Mouse (Mus musculus) yolk sac, embryonic 10.5 days (tissue): ENCODE data around the gene Rfng.
"Not testable (repeated sequence)": the region's sequence is repeated elsewhere in the genome, so short reads cannot be mapped to it uniquely, and the experiment has no call there.

Source experiments
- DNase-seq: peaks from one replicate; pipeline ENCODE4 v3.0.0-alpha.2; 2017; ENCODE audit warnings: low spot score

The Rfng gene

GRCm38 (mm10) chr11:120784064-120784791, at the start of gene Rfng, which contains the start of gene Gps1:
TSS of gene Rfng (minus strand) at chr11:120784207.
TSS of gene Gps1 (plus strand) at chr11:120784272.
- peak; percentile 89 for DNase-seq

DNA sequence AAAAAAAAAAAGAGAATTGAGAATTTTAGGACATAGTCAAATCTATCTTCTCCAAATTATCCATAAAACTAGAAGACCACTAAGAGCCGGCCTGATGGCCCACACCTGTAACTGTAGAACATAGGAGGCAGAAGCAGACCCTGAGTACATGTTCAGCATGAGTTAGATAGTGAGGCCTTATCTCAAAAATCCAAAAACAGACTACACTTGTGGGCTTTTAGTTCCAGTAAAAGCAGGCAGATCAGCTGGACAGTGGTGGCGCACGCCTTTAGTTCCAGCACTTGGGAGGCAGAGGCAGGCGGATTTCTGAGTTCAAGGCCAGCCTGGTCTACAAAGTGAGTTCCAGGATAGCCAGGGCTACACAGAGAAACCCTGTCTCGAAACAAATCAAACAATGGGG, 49.0 kb upstream of the Rfng start:
- not testable (repeated sequence) for DNase-seq

GRCm38 (mm10) chr11:120831659-120832440, 47.8 kb upstream of the Rfng start:
- DNase-seq: no peak

GRCm38 (mm10) chr11:120830686-120831085, 46.7 kb upstream of the Rfng start:
- DNase-seq: no peak

DNA sequence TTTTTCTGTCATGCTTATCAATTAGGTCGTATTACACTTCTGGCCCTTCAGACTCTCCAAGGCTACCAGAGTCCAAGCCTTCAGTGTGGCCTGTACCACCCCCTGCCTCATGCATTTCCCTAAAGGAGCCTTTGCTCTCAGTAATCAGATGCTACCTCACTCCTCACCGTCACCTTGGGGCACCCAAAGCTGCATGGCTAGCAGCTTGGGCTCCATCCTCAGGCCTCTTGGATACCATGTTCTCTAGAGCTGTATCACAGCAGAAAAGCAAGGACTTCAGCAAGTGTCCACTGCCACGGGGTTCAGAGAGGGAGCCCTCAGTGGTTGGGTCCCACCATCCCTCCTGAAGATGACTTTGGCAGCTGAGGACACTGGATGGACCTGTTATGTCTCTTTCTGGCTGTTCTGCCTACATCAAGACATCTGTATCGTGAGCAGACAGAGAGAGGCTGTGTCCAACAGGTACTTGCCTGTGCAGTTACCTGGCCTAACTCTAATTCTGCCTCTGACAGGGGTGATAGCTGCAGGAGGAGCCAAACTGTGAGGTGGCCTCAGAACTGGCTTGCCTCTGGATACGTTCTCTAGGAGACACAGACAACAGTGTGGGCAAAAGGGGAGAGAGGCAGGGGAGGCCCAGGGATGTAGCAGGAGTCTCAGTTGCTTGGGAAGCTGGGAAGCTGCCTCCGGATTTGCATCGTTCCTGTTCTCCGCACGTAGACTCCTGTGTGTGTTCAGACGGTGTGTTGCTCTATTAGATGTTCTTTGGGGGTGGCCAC, 45.9 kb upstream of the Rfng start:
- DNase-seq: no peak

DNA sequence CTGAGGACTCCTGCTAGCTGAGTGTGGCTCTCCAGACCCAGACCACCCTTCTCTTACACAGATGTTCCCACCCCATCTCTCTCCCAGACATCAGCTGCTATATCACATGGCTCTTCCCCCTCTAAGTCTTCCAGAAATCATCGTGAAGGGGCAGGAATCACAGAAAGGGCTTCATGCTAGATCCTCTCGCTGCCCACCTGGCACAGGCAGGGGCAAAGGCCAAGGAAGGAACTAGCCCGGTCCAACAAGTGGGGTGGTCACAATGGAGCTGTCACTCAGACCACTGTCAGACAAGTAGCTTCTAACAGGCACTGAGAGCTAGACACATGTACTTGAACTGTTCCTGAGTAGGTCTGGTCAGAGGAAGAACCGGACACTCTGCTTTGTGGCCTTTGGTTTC, 44.4 kb upstream of the Rfng start:
- DNase-seq: no peak

GRCm38 (mm10) chr11:120826016-120826953, 42.3 kb upstream of the Rfng start:
- DNase-seq: no peak

GRCm38 (mm10) chr11:120825289-120825863, 41.4 kb upstream of the Rfng start:
- DNase-seq: no peak

DNA sequence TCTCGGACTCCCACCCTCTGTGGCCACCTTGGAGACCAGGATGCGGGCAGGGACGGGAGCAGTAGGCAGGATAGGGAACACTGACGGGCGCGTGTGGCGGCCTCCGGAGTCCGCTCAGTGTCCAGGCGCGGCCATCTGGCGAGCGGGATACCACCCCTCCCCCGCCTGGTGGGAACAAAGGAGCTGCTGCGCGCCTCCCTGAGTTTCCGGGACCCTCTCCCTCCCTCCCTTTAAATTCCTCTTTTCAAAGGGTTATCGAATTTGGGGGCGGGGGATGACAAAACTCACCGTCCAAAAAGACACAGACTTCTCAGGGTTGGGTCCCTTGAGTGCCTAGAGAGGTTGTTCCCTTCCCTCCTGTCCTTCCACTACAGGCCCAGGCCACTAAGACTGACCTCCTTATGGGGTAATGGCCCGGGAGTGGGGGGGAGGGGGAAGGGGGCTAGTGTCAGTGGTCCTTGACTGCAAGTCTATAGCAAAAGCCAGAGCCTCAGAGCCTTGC, 40.8 kb upstream of the Rfng start:
- no peak for DNase-seq

DNA sequence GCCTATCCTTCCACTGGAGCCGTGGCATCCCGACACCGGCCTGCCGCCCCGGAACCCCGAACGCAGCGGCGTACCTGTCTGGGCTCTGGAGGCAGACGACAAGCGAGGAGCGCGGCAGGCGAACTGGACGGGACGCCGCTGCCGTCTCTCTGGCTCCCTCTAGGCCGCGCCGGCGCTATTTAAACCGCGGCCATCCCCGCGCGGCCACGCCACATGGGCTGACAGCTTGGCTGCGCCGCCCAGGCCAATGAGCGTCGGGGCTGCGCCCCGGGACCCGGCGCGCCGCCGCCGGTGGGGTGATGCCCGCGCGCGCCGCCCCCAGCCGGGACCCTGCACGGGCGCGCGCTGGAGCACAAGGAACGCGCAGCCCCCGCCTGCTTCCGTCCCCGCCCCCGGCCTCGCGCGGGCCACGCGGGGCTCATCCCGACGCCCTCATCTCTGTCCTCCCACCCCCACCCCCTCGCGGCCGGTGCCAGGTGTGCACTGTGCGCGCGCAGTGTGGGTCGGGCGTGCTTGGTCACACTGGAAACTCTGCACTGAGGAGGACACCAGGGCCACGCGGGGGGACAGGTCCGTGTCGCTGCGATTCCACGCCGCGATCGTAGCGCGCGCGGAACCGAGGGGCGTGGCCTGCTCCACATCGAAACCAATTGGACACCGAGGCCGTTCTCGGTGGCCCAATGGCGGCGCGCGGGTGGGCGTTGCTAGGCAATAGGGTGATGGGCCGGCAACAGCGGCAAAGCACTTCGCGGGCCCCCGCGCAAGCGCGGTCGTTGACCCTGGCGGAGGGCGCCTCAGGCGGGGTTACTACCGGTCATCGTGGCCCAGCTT, 40.2 kb upstream of the Rfng start, which contains the start of gene Fasn:
Fasn (minus strand) TSS at position 592 of the 831 bp plus-strand sequence.
- DNase-seq: peak; percentile 98

GRCm38 (mm10) chr11:120823551-120823947, 39.5 kb upstream of the Rfng start:
- no peak for DNase-seq

- peak; percentile 16 for DNase-seq
Measured at GRCm38 (mm10) chr11:120822831-120823550, 39.0 kb upstream of the Rfng start.

DNA sequence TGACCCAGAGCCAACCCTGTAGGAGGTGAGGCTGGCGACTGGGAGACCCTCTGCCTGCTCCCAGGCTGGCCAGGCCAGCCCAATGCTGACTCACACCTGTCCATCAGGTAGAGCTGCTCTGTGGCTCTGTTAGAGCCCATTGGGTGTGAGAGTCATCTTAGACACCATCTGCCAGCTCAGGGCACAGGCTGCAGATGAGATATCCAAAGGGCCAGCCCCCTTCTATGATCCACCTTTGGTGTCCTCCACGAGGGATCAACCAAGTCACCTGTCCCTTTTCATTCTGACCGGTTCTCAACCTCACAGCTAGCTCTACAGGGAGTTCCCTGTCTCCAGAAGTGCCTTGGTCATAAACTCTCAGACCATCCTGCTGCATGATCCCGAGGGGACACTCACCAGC, 38.3 kb upstream of the Rfng start:
- DNase-seq: no peak

DNA sequence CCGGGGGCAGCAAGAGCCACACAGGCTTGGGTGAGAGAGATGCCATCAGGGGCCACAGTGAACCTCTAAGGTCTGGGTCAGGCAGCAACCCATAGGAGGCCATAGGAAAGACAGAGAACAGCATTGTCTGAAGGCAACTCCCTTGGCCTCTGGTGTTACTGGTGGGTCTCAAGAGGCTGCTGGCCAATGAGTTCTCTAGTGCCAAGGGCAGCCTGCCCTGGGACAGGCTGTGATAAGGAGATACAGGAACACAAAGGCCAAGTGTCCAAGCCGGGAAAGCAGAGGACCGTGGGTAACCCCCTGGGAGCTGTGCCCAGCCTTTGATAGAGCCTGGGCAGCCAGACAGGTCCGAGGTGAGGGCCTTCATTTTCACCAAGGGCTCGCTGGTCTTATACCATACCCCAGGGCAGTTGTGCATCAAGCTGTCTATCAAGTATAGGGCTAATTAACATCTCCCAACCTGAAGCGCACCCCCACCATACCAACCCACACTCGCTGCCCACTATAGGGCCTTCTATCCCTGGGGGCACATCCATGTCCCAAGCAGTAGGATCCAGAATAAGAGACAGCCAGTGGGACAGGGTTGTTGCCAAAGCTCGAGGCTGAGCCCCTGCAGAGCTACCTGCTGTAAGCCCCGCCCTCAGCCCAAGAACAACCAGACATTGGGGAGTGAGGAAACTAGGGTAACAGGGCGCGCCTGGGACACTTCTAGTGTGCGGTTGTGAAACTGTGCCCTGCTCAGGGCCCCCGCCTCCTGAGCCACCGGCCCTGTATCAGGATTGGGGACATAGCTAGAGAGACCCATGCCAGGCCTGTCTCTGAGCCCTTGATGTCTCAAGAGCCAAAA, 37.3 kb upstream of the Rfng start:
- no peak for DNase-seq

- DNase-seq: no peak
Measured at GRCm38 (mm10) chr11:120820546-120820945, 36.5 kb upstream of the Rfng start.

- no peak for DNase-seq
Measured at GRCm38 (mm10) chr11:120819556-120819955, 35.5 kb upstream of the Rfng start.

DNA sequence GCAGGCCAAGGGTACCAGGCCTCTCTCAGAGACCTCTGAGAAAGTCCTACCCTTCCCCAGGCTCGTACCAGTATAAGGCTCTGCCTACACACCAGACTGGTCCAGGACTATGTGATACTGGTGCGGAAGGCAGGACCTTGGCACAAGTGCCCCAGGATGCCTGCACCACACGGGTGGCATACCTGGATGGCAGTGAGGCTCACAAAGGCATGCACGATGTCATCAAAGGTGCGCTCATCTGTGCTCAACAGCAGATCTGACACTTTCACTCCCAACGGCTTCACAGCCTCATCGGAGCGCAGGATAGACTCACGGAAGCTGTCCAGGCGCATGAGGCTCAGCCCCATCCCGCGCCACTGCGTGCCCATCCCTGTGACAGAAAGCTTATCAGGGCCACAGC, 34.2 kb upstream of the Rfng start:
- DNase-seq: no peak

DNA sequence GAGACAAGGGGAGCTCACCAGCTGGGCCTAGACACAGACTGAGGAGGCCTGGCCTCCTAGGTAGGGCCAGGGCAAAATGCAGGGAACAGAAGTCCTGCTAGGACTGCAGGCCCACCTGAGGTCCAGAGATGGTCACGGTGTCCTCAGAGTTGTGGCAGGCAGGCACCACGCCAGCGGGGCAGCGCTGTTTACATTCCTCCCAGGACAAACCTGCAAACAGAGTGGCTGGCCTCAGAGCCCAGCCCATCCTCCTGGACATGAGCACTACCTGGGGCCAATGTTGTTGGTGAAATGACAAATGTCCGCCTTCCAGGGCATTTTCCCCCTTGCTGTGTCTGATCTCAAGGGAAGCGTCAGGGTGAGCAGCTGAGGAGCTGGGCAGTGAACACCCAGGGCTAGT, 33.4 kb upstream of the Rfng start:
- no peak for DNase-seq
